Mouse (Mus musculus): ENCODE results near the gene Pick1. TPM values are rescaled to one million over a fixed set of nuclear protein-coding genes. Genes with fewer than 3 reads are reported as not detected.
"Not testable (repeated sequence)": the region's sequence is repeated elsewhere in the genome, so short reads cannot be mapped to it uniquely, and the experiment has no call there.

Pick1 gene
- polyA plus RNA-seq, 1 experiment from 2014 or later = 88.0 TPM

GRCm38 (mm10) chr15:79202575-79202974 lies 26.4 kb upstream of the Pick1 start:
- H3K4me3 ChIP-seq = no peak overlapping the region
- WGBS = 21% methylated on average over 10 of the region's 10 CpGs
- H3K4me1 ChIP-seq (replicated peaks) = peaks cover 27% of the 10 kb centered on the region
- peak overlapping the region; percentile 59 for H3K27ac ChIP-seq (replicated peaks)
- H3K27me3 ChIP-seq = no peaks in the 10 kb centered on the region
- no peaks in the 10 kb centered on the region for H3K36me3 ChIP-seq
- no peaks in the 10 kb centered on the region for H3K9me3 ChIP-seq
- H3K9ac ChIP-seq = peak overlapping the region; percentile 43; the same call in 1 of the 2 replicates
- H3K4me2 ChIP-seq = 0 out of 2 replicates have a peak overlapping the region, but pooled peaks have one; percentile 9
- peak; percentile 45 for ATAC-seq (ENCODE audit: low read depth)

- Histone ChIP-seq H3K9me3 (no peaks in the 10 kb centered on the region), H3K27me3 (no peaks in the 10 kb centered on the region), H3K4me3 (no peak overlapping the region), H3K4me2 (no peak overlapping the region), H3K27ac (replicated peaks) (no peak overlapping the region), H3K36me3 (no peaks in the 10 kb centered on the region), H3K9ac (no peak overlapping the region), H3K4me1 (replicated peaks) (no peaks in the 10 kb centered on the region)
- 76% methylated on average over 6 of the region's 6 CpGs for WGBS
- no peak for ATAC-seq (ENCODE audit: low read depth)
Measured at GRCm38 (mm10) chr15:79208211-79208610, 20.8 kb upstream of the Pick1 start.

GRCm38 (mm10) chr15:79208758-79209439 lies 20.1 kb upstream of the Pick1 start:
- Histone ChIP-seq H3K4me3 (no peak overlapping the region), H3K27me3 (no peaks in the 10 kb centered on the region), H3K9ac (no peak overlapping the region), H3K27ac (replicated peaks) (no peak overlapping the region), H3K9me3 (no peaks in the 10 kb centered on the region), H3K4me2 (no peak overlapping the region), H3K36me3 (no peaks in the 10 kb centered on the region), H3K4me1 (replicated peaks) (no peaks in the 10 kb centered on the region)
- no peak for ATAC-seq (ENCODE audit: low read depth)
- WGBS = 77% methylated on average over 27 of the region's 27 CpGs

GRCm38 (mm10) chr15:79210357-79210756 lies 18.6 kb upstream of the Pick1 start:
- no peak overlapping the region for H3K4me2 ChIP-seq
- no peak for ATAC-seq (ENCODE audit: low read depth)
- H3K27me3 ChIP-seq = no peaks in the 10 kb centered on the region
- H3K4me3 ChIP-seq = no peak overlapping the region
- no peak overlapping the region for H3K27ac ChIP-seq (replicated peaks)
- H3K9ac ChIP-seq = no peak overlapping the region
- no peaks in the 10 kb centered on the region for H3K36me3 ChIP-seq
- H3K4me1 ChIP-seq (replicated peaks) = no peaks in the 10 kb centered on the region
- WGBS = 77% methylated on average over 2 of the region's 2 CpGs
- no peaks in the 10 kb centered on the region for H3K9me3 ChIP-seq

GRCm38 (mm10) chr15:79212750-79213446 lies 16.1 kb upstream of the Pick1 start:
- no peaks in the 10 kb centered on the region for H3K36me3 ChIP-seq
- no peak overlapping the region for H3K9ac ChIP-seq
- no peaks in the 10 kb centered on the region for H3K9me3 ChIP-seq
- H3K4me1 ChIP-seq (replicated peaks) = no peaks in the 10 kb centered on the region
- peak; percentile 55 for ATAC-seq (ENCODE audit: low read depth)
- no peak overlapping the region for H3K4me2 ChIP-seq
- H3K27ac ChIP-seq (replicated peaks) = peak overlapping the region; percentile 66
- no peaks in the 10 kb centered on the region for H3K27me3 ChIP-seq
- H3K4me3 ChIP-seq = no peak overlapping the region
- 68% methylated on average over 26 of the region's 26 CpGs for WGBS

GRCm38 (mm10) chr15:79213591-79213990 lies 15.4 kb upstream of the Pick1 start:
- H3K4me3 ChIP-seq = no peak overlapping the region
- no peak overlapping the region for H3K9ac ChIP-seq
- no peaks in the 10 kb centered on the region for H3K4me1 ChIP-seq (replicated peaks)
- no peaks in the 10 kb centered on the region for H3K36me3 ChIP-seq
- ATAC-seq (ENCODE audit: low read depth) = no peak
- H3K9me3 ChIP-seq = no peaks in the 10 kb centered on the region
- H3K27ac ChIP-seq (replicated peaks) = 0 out of 2 replicates have a peak overlapping the region, but pooled peaks have one; percentile 35
- H3K27me3 ChIP-seq = no peaks in the 10 kb centered on the region
- WGBS = 68% methylated on average over 6 of the region's 6 CpGs
- no peak overlapping the region for H3K4me2 ChIP-seq

- H3K9ac ChIP-seq = no peak overlapping the region
- peaks cover 6% of the 10 kb centered on the region for H3K4me1 ChIP-seq (replicated peaks)
- H3K27ac ChIP-seq (replicated peaks) = no peak overlapping the region
- no peaks in the 10 kb centered on the region for H3K36me3 ChIP-seq
- no peak overlapping the region for H3K4me2 ChIP-seq
- no peak for ATAC-seq (ENCODE audit: low read depth)
- H3K9me3 ChIP-seq = no peaks in the 10 kb centered on the region
- H3K27me3 ChIP-seq = no peaks in the 10 kb centered on the region
- no peak overlapping the region for H3K4me3 ChIP-seq
- WGBS = 67% methylated on average over 3 of the region's 3 CpGs
Measured at GRCm38 (mm10) chr15:79216191-79216590, 12.8 kb upstream of the Pick1 start.

- H3K9ac ChIP-seq = 0 out of 2 replicates have a peak overlapping the region, but pooled peaks have one; percentile 8
- H3K27ac ChIP-seq (replicated peaks) = peak overlapping the region; percentile 13; the same call in 1 of the 2 replicates
- 4% methylated on average over 1 of the region's 1 CpGs for WGBS
- no peaks in the 10 kb centered on the region for H3K9me3 ChIP-seq
- H3K4me1 ChIP-seq (replicated peaks) = peaks cover 20% of the 10 kb centered on the region
- H3K36me3 ChIP-seq = no peaks in the 10 kb centered on the region
- H3K4me2 ChIP-seq = no peak overlapping the region
- H3K27me3 ChIP-seq = no peaks in the 10 kb centered on the region
- ATAC-seq (ENCODE audit: low read depth) = no peak
- H3K4me3 ChIP-seq = no peak overlapping the region
Measured at GRCm38 (mm10) chr15:79219572-79219971, 9.4 kb upstream of the Pick1 start.

- Histone ChIP-seq H3K27me3 (no peaks in the 10 kb centered on the region), H3K9ac (0 out of 2 replicates have a peak overlapping the region, but pooled peaks have one; percentile 26), H3K4me1 (replicated peaks) (peaks cover 31% of the 10 kb centered on the region), H3K27ac (replicated peaks) (no peak overlapping the region), H3K4me2 (peak overlapping the region; percentile 25; the same call in 1 of the 2 replicates), H3K9me3 (no peaks in the 10 kb centered on the region), H3K36me3 (no peaks in the 10 kb centered on the region), H3K4me3 (no peak overlapping the region)
- ATAC-seq (ENCODE audit: low read depth) = no peak
- 3% methylated on average over 5 of the region's 5 CpGs for WGBS
Measured at GRCm38 (mm10) chr15:79223641-79224040, 5.3 kb upstream of the Pick1 start.

- ATAC-seq (ENCODE audit: low read depth) = peak; percentile 33
- Histone ChIP-seq H3K4me3 (no peak overlapping the region), H3K36me3 (no peaks in the 10 kb centered on the region), H3K27me3 (no peaks in the 10 kb centered on the region), H3K9me3 (no peaks in the 10 kb centered on the region), H3K4me1 (replicated peaks) (peaks cover 29% of the 10 kb centered on the region), H3K4me2 (peak overlapping the region; percentile 25), H3K27ac (replicated peaks) (no peak overlapping the region; the same call in 1 of the 2 replicates), H3K9ac (no peak overlapping the region)
- WGBS = 2% methylated on average over 5 of the region's 5 CpGs
Measured at GRCm38 (mm10) chr15:79224685-79225084, 4.3 kb upstream of the Pick1 start.

- not testable (repeated sequence) for H3K9me3 ChIP-seq; ATAC-seq (ENCODE audit: low read depth)
- WGBS = 61% methylated on average over 2 of the region's 2 CpGs
Measured at GRCm38 (mm10) chr15:79225780-79226179, 3.2 kb upstream of the Pick1 start.

GRCm38 (mm10) chr15:79235268-79235667 lies 6.3 kb downstream of the Pick1 start:
- H3K9me3 ChIP-seq = no peaks in the 10 kb centered on the region
- no peaks in the 10 kb centered on the region for H3K27me3 ChIP-seq
- peaks cover 6% of the 10 kb centered on the region for H3K4me1 ChIP-seq (replicated peaks)
- peaks cover 85% of the 10 kb centered on the region for H3K36me3 ChIP-seq
- WGBS = 75% methylated on average over 9 of the region's 9 CpGs
- no peak for ATAC-seq (ENCODE audit: low read depth)
- H3K9ac ChIP-seq = no peak overlapping the region
- H3K4me3 ChIP-seq = no peak overlapping the region
- H3K27ac ChIP-seq (replicated peaks) = no peak overlapping the region
- no peak overlapping the region for H3K4me2 ChIP-seq

More at GRCm38 (mm10) chr15:79225780-79226179, 3.2 kb upstream of the Pick1 start:
- not testable (repeated sequence) for H3K4me2 ChIP-seq; H3K27me3 ChIP-seq; H3K9ac ChIP-seq; H3K36me3 ChIP-seq; H3K4me3 ChIP-seq; H3K27ac ChIP-seq (replicated peaks)
- H3K4me1 ChIP-seq (replicated peaks) = peaks cover 35% of the 10 kb centered on the region
